Mouse (Mus musculus) testis, postnatal 14 days (tissue): ENCODE measurements around the gene D630003M21Rik.

Experiments used
- DNase-seq: peaks from one replicate; pipeline ENCODE4 v3.0.0; 2021; ENCODE audit warnings: low spot score

The D630003M21Rik gene

DNA sequence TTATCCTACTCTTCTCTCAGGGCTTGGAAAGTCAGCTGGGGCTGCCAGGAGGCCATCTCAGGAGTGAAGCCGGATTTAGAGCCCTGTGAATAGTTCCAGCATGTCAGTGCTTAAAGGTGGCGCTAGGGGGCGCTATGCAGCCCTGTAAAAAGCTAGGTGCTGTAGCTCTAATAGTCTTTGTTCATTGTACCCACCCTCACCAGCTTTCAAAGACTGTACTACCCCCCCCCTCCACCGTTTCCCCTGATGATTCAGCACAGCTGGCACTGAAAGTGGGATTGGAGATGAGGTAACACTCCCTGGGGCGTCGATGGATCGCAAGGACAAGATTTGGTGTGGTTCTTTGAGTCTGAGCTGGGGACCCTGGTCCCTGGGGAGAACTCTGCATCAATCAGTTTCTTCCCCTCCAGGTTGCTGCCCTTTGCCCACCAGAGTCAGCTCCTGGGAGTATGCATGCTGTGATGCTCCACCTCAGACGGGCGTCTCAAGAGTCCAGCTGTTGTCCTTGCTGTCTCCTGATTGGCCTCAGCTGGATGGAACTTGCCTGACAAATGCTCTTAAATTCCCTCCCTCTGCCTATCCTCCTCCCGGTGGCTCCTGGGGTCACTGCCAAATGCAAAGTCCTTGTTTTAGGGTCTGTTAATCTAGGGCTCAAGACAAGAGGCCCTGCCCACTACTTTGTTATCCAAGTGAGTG is 33.9 kb downstream of the D630003M21Rik start:
- peak; percentile 39 for DNase-seq

DNA sequence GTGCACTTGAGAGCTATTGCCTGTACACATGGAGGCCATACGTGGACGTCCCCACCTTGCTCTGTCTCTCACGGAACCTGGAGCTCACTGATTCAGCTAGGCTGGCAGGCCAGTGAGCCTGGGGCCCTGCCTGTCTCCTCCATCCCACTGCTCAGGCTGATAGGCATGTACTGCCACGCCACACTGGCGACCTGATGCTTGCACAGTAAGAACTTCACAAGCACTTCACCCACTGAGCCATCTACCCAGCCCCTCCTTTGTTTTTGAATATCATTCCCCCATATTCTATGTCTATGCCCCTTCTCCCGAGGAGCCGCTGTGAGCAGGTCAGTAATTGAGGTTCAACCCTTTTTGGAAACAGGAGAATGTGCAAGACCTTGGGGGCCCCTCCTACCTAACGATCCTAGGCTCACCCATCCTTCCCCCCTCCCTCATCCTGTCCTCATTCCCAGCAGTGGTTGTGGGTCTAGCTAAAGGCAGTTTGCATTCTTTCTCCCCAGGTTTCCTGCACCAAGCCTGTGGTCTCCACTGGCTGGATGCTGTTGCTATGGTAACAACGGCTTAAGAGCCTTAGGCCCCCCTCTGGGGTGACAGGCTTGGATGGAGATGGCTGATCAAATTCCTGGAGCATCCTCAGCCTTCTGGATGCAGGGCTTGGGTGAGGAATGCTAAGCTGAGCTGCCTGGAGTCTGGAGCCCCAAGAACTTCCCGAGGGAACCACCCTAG is 35.2 kb downstream of the D630003M21Rik start:
- no peak for DNase-seq

DNA sequence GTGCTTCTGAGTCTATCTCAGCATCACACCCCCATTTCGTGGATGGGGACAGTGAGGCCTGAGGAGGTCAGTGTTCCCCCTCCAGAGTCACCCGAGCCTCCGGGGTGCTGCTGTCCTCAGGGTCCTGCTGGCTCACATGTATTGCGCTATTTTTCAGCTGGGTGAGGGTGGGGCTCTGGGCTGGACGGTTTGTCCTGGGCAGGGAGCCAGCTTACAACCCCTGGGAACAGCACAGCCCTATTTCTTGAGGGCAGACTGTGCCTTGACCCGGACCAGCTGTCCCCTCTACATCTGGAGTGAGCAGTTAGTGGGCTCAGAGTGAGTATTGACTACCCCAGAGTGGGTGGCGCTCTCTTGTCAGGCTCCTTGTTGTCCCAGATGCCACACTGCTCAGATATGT is 37.9 kb downstream of the D630003M21Rik start:
- peak; percentile 80 for DNase-seq

DNA sequence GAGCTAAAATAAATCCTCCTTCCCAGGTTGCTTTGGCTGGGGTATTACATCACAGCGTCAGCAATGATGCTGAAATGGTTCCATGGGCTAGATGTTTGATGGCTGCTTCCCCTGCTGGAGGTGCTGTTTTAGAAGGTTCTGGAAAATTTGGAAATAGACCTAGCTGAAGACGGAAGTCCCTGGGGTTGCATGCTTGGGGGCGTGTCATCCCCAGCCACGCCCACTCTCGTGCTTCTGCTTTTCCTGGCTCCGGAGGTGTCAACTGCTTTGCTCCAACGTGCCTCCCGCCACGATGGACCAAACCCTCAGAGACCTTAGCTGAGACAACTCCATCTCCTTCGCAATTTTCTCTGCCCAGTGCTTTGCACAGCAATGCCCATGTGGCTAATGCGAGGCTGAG is 39.6 kb downstream of the D630003M21Rik start:
- DNase-seq: no peak

DNA sequence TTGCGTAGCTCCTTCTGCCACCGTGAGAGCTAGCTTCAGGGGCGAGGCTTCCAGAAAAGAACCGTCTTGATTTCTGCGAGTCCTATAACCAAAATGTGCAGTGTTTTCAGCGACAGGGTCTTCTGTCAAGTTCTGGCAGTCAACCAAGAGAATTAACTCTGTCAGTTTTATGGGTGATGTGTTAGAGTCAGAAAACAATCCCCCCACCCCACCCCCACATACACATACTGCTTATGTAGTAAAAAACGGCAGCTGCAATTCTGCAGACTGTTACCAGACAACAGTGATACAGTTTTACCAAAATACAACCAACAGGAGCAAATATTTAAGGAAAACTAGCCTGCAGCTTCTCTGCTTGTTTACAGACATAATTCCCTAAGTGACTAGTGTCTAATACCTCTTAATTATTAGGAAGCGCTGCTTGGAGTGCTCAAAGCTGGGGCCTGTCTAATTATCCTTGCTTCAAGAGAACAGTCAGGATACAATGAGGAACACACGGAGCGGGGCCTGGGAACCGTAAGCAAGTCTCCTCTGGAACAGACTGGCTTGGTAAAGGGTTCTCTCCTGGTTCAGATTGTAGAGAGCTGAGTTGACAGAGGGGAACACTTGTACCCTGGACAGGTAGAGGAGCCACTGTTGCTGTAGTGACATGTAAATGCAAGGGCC is 42.7 kb downstream of the D630003M21Rik start:
- no peak for DNase-seq

DNA sequence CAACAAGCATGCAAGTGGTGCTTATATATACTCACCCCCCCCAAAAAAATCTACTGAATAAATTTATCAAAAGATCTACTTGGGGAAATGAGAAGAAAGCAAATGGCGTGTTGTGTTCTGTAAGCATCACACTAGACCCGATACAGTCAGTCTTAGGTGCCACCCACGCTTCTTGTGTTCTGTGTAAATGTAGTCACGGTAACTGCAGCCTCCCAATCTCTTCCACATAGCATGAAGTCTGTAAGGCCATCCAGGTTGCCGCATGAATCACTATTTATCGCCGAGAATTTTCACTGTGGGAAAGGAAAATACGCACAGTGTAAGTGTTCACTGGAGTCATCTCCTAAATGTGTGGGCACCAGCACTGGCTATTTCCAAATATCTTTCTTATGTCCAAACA is 45.8 kb downstream of the D630003M21Rik start:
- no peak for DNase-seq

DNA sequence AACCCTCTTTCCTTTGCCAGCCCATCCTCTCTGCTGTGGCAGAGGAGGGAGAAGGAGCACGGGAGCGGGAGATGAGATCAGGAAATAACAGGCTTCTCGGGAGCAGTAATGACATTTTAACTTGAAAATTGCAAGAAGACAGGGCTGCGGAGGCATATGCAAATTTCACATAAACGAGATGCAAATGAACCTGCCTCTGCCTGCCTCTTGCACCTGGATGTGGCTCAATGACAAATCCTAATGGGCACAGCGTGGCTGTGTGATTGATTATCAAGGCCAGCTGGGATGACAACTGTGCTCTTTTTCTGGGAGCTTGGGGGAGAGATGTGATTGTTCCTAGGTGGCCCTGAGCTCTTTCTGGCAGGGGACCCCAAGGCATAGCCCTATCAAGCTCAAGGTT is 47.1 kb downstream of the D630003M21Rik start:
- DNase-seq: no peak

DNA sequence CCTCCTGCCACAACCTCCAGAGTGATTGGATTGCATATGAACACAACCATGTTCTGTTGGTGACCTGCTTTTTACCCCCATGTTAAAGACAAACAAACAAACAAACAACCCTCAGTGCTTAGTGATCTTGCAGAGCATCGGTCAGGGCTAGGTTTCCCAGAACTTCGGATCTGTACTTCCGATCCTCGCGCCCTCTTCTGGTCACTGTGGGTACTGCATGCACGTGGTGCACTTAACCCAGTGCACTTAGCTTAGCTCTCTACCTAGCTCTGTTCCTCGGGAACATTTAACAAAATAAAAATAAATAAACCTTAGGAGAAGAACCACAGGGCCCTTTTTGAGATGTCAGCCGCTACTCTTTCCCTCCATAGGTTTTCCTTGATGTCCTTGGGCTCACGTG is 48.2 kb downstream of the D630003M21Rik start:
- DNase-seq: peak; percentile 72

DNA sequence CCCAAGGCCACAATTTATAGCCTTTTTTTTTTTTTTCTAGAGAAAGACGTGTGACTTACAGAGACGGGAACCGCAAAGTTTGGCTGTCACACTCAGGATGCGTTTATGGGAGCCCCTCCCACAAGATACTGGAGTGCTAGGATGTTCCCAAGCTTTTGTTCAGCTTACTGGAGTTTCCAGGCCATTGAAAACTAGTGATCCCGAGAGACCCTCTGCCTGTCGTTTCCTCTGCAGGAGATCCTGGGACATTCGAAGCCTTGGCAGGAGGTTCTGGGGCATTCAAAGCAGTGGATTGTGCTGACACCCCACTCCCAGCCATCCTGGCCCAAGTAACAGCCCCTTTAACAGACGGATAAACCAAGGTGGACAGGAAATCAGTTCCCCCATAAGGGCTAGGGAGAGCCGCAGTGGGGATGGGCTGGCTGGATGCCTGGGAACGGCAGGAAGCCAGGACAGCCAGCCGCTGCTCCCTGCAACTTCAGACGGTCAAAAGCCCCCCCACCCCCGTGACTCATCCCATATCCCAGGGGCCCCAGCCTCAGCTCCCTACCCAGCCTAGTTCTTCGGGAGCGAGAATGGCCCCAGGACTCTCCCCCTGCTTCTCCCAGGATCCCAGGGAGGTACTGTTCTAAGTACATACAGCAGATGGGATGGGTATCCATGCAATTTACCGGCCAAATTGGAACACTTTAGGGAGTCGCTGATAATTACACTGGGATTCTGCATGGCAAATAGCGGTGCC is 49.5 kb downstream of the D630003M21Rik start:
- DNase-seq: no peak

DNA sequence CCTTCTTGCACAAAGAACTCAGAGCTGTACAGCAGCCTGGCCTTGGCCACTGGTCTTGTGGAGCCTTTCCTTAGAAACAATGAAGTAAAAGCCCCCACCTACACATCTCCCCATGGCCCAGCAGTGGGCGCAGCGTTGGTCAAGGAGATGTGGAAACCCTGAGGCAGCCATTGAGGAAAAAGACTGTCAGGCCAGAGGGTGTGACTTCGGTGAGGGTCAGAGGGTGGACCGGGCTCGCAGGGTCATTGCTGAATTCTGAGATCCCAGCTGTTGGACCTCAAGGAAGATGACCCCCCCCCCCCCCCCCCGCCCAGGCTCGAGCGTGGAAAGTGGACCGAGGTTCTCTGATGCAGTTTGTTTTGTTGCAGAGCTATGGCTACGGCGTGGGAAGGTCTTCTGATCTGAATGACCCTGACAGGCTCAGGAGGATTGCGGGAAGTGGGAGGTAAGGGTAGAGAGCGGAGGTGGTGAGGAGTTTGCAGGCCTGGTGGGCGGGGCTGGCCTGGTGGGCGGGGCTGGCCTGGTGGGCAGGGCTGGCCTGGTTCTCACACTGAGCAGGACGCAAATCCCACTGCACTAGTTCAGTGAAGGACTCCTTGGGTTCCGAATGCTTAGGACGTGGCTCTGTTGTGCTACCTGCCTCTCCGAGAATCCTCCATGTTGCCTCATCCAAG is 50.2 kb downstream of the D630003M21Rik start:
- peak; percentile 80 for DNase-seq

DNA sequence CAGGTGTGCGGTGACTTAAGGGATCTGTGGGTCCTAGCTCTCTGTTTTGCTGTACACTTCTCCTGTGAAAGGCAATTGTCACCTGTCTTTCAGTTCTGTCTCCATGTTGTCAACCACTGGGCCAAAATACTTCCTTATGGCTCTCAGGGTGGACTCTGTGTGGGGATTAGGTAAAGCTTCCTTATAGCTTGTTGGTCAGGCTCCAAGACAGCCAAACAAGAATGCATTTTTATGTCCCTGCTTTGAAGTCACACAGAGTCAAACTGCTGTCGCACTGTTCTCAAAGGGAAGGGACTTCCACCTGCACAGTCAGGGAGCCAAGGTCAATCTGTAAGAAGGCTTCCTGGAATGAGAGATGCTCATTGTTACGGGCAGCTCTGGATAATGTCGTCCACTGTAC is 50.9 kb downstream of the D630003M21Rik start:
- DNase-seq: no peak

DNA sequence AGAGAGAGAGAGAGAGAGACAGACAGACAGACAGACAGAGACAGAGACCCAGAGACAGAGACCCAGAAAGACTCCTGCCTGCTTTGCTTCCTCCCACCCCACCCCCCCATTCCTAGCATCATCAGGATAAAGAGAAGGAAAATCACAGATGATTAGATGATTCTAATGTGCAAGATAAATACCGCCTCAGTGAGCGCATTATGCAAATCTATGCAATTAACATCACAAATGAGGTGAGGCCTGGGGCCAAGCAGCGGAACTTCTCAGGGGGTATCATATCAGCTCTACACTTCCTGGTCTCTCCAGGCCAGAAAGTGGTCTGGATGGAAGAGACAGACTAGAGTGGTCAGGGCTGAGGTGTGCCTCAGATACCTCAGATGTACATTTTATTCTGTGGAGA is 51.4 kb downstream of the D630003M21Rik start:
- no peak for DNase-seq

DNA sequence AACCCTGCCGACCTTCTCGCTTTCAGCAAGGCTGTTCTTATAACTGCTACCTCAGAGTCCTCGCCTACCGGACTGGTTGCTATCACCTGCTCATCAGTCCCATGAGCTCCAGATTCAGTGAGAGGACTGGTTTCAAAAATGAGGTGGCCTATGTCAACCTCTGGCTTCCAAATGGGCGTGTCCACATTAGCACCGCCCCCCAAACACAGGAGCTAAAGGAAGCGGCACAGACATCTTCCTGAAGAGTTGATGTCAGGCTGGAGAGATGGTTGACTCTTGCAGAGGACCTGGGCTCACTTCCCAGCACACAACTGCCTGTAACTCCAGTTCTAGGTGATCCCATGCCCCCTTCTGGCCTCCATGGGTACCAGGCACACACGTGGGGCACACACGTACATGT is 52.3 kb downstream of the D630003M21Rik start:
- no peak for DNase-seq

DNA sequence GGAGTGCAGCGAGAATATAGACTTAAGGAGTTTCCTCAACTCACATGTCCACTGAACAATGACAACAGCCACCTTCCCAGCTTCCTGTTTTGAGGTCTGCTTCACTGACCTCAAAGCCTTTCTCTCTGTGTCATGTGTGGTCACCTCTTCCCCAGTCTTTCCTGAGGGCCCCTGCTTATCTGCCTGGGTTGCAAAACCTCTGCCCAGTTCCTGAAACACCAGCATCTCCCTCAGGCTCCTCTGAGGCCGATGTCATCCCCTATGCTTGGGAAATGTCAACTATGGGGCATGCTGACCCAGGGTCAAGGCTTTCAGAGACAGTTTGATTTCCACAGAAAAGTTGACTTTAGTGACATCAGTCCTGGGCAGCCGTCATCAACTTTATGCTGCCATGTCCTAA is 53.6 kb downstream of the D630003M21Rik start:
- no peak for DNase-seq

DNA sequence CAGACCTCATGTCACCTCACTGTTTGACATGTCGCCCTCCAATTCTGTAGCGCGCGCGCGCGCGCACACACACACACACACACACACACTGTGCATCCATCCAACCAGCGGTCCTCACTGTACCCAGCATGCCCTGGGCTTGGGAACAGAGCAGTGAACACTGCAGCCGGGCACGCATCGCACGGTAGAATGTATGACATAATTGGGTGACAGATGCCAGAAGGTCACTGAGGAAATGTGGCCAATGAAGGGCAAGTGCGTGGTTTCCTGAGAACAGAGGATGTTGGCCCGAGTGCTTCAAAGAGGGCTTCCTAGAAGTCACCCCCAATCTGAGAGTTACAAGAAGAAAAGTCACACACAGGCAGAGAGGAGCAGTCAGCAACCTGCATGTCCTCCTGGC is 54.1 kb downstream of the D630003M21Rik start:
- no peak for DNase-seq

DNA sequence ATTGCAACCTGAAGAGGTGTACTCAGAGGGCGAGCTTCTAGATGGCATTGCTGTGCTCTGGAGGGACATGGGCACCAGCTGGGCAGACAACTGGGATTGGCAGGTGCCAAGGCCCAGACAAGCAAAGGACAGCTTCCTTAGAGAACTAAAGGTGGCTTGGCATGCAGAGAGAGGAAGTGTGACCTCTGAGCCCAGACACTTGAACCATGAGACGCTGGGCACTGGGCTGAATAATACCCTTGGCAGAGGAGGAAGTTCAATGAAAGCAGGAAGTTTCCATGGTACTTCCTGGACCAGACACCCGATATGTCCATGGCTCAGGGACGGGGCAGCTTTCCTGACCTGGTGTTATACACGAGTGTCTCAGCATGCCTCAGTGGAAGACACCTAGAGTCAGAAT is 54.6 kb downstream of the D630003M21Rik start:
- no peak for DNase-seq

DNA sequence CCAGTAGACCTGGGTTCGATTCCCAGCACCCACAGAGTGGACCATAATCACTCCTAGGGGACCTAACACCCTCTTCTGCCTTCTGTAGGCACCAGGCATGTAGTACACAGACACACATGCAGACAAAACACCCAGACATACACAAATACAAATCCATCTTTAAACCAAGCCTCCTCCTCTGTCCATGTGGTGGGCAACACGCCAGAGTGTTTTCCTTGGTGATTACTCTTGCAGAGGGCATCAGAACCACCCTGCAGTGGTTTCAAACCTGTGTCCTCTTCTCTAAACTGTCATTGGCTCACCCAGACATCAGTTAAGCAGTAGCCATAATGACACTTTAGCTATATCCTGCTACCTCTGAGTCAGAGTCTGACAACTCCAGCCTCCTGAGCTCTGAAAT is 58.6 kb downstream of the D630003M21Rik start:
- no peak for DNase-seq

DNA sequence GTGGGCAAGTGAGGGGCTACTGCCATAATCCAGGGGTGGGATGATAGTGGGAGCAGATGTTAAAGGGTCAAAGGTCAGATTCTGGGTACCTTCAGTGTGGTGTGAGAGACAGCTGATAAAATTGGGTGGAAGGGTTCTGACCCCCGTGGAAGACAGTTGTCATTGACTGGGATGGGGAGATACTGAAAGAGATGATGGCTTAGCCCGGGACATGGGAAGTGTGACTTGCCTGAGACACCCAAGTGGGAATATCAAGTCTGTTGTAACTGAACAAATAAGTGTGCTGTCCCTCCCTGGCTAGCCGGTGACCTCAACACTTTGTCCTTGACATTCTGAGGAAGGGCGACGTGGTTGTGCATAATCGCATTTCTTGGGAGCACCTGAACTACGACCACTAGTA is 59.3 kb downstream of the D630003M21Rik start:
- DNase-seq: no peak

DNA sequence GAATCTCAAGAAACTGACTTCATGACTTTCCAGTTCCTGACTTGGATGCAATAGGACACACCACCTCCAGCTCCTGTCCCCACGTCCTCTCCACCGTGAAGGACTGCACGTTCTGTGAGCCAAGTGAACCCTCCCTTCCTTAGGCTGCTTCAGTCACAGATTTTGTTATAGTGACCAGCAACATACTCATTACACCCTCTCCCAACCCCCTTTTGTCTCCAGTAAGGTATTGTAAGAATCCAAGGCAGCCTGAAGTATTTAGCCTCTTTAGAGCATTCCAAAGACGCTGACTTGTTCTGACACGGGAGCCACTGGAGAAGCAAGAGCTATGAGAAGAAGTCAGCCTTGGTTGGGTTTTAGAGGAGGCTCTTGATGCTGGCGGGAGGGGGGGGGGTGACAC is 59.7 kb downstream of the D630003M21Rik start:
- no peak for DNase-seq

DNA sequence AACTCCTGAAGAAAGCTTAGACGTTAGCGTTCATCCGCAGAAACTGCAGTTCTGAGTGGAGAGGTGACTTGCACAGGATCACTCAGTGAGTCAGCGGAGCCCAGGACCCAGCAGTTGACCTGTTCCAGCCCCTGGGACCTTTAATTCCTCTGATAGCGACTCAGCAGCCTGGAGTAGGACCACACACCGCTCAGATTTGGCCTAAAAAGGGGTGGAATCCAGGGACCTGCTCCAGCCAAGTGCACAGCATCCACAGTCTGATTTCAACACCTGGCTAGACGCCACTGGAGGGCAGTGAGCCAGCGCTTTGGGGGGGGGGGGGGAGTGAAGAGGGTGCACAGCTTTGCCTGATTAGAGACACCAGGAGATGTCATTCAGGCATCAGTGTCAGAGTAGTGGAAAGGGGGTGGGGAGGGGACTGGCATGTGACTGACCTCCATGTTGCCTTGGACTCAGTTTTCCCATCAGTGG is 60.2 kb downstream of the D630003M21Rik start:
- peak; percentile 53 for DNase-seq

DNA sequence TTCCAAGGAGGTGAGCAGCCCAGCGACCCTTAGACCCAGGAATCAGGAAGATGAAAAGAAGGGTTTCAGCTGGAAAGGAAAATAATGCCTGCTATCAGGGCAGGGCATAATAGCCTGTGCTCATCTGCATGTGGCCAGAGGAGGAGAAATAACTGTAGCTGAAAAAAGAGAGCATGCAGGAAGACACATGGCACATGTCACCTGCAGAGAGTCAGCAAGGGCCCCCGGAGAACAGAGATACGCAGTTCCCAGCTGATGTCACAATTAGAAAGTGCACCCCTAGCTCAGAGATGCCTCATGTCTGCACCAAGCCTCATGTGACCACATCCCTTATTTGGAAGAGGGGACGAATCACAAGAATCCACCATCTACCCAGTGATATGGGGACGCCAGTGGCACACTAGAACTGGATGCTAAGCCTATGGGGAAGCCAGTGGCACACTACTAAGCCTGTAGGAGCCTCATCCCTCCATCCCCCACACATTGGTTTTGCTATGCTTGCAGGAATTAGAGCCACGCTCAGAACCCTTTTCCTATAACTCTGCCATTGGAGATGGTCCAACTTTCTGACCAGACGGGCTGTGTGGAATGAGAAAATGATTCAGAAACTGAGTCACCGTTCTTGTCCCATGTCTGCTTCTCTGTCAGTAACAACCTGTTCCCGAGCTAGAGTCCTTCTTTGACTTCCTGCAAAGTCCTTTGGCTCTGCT is 61.4 kb downstream of the D630003M21Rik start:
- no peak for DNase-seq
